Mouse (Mus musculus): ENCODE data around the gene Preb.

DNA sequence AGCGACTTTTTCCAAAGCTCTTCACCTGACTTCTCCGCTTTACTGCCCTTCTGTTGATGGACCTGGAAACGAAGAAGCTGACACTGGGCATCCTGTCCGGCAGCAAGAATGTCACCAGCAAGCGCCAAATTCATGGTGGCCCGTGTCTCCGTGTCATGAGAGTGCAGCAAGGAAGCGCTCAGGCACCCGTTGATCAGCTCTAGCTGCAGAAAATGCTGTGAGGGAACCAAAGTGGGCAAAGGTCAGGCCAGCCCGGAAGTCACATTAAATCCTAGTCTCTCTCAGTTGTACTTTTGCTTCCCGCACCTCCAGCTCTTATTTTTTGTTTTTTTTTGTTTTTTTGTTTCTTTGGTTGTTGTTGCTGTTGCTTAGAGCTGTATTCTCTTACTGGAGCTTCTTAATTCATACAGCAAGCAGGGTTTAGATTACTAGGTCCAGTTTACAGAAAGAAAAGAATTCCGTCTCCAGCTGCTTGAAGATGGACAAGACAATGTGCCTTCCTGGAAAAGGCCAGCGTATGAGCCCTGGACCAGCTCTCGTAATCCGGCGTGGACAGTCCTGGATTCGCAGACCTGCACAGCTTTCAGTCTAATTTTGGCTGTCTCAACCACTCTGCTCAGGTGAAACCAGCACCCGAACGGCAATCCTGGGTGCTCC, 835 bp downstream of the Preb start:
- TF ChIP-seq GATA1 (IDR thresholded peaks at IDR 0.05; ENCODE audit: borderline replicate concordance, low read length) (no peak), FLI1 (IDR thresholded peaks at IDR 0.05; ENCODE audit: low read length) (no peak)
